Mouse (Mus musculus): ENCODE data around the gene Rpl36al.

Gene Rpl36al

DNA sequence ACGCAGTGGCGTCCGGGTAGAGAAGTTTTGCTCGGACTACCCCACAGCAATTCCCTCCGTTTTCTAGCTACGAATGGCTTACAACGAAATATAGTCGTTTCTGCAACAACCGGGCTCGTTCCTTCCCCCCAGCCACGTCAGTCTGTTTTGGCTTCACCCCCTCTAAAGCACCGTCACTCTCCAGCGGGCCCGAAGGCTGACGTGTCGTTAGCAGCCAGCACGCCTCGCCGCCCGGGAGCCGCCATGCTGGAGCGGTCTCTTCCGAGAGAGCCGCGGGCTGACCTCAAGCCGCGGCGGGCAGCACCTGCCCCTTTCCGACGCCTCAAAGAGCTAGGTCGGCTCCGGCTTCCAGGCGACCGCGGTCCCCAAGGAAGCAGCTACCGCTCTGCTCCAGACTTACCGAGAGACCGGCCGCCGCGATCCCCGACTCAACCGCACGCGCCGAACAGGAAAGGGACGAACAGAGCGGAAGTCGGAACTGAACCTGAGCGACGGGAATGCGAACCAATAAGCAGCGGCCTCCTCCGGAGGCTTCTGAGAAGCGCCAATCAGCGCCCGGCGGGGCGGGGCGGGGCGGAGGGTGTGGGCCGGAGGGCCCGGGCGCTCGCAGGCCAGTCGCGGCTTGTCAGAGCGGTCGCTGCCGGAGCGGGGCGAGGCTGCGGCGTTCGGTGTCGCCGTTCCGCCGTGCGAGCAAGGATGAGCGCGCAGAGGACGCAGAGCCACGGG, at the start of gene Rpl36al, which contains the start of gene Mgat2:
Rpl36al (minus strand) TSS at position 501 of the 726 bp plus-strand sequence.
Mgat2 (plus strand) TSS at position 575 of the 726 bp plus-strand sequence.
- DNase-seq (ENCODE audit: low read depth): peak; percentile 99

- peak; percentile 79 for DNase-seq (ENCODE audit: low read depth)
Observed at GRCm38 (mm10) chr12:69229251-69229650, 45.4 kb upstream of the Rpl36al start.

DNA sequence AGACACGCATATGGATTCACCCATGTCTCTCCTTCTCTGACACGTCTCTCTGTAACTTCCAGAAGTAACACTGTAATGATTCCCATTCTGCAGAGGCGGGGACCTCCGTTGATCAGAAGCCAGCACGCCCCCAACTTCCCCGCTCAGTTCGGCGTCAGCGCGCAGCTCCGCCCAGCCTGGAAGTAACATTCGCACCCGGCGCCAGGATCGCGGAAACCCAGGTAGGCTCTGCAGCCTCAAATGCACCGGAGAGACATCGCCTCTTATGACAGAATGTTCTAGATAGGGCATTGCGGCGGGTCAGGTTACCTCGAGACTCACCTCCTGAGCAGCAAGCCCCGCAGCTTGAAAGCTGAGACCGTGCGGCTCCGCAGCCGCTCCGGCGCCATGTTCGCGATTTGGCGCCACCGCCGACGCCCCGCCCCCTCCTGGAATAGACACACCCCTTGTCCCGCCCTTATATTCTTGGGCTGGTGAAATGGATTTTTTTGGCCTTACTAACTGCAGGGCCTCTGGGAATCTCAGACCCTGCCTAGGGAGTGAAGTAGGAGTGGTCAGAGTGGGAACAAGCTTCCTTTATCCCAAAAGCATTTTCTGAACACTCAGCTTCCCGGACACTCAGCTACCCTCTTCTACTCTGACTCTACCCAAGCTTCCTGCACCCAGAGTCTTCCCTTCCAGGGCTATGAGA, 44.0 kb upstream of the Rpl36al start, which contains the start of gene Pole2:
Pole2 (minus strand) TSS at position 420 of the 691 bp plus-strand sequence.
- DNase-seq (ENCODE audit: low read depth): peak; percentile 91

- no peak for DNase-seq (ENCODE audit: low read depth)
Observed at GRCm38 (mm10) chr12:69220613-69221277, 36.9 kb upstream of the Rpl36al start.

GRCm38 (mm10) chr12:69216587-69216986, 32.7 kb upstream of the Rpl36al start:
- DNase-seq (ENCODE audit: low read depth): no peak

GRCm38 (mm10) chr12:69215000-69215785, 31.3 kb upstream of the Rpl36al start:
- DNase-seq (ENCODE audit: low read depth): no peak

- DNase-seq (ENCODE audit: low read depth): no peak
Observed at GRCm38 (mm10) chr12:69214393-69214792, 30.5 kb upstream of the Rpl36al start.

- no peak for DNase-seq (ENCODE audit: low read depth)
Observed at GRCm38 (mm10) chr12:69213186-69213777, 29.4 kb upstream of the Rpl36al start.

DNA sequence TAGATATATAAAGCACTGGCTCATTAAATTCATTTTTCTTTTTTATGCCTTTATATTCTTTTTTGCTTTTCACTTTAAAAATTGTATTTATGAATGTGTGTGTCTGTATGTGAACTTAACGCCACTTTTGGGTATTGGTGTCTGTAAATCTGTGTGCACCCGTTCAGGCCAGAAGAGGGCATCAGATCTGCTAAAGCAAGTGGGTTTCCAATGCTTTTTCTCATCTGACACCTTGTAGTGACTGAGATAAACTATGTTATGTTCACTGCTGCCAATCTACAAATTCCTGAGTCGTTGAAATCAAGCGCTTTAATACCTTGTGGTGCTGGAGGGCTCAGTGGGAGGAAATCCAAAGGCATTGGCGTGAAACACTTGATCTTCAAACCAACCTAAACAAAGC, 27.2 kb upstream of the Rpl36al start:
- DNase-seq (ENCODE audit: low read depth): no peak

DNA sequence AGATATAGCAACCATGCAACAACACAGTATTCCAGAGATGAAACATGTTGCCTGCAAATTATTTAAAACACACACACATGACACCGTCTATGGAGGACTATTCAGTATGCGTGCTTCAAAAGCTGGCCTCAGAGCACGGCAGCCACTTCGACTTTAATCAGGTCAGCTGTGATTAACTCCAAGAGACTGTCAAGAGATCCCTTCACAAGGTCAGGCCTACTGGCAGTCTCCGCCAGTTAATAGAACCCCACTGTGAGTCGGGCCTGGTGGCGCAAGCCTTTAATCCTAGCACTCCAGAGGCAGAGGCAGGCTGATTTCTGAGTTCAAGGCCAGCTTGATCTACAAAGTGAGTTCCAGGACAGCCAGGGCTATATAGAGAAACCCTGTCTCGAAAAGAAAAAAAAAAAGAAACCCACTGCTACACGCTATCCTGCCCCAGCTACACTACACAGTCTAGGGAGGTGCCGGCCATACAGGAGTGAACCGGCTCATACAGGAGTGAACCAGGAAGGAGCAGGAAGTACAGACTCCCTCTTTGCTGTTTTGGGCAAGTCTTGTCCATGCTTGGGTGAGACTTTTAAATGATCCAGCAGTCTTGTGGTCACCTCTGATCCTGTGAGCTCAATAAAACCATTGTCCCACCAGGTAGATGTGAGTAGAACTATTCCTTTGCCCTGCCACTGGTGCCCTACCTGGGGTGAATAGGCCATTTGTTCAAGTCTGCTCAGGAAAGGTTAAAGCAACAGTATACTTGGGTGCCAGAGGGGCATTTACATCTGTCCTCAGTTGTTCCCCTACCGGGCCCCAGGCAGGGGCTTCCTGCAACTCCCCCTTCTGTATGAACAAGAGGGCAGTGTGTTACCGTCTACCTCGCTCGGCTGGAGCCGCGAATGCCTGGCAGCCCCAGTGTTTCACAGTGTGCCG, 26.4 kb upstream of the Rpl36al start:
- no peak for DNase-seq (ENCODE audit: low read depth)

GRCm38 (mm10) chr12:69208520-69208919, 24.6 kb upstream of the Rpl36al start:
- DNase-seq (ENCODE audit: low read depth): peak; percentile 44

- DNase-seq (ENCODE audit: low read depth): no peak
Observed at GRCm38 (mm10) chr12:69207926-69208325, 24.0 kb upstream of the Rpl36al start.

DNA sequence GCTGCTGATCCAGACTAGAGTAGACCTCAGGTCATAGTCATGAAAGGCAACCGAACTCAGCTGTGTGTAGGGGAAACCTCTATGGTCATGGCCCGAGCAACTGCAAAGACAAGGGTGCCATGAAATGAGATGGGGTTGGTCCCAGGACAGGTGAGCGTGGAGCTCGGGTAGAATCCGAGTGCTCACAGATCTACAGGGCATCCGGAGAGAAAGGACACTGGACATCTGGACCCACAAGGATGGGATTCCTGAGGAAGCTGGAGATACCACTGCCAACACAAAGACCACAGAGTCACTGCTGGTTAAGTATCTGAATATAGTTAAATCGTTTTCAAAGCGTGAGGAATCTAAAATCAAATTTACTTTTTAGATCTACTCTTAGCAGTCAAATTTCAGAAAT, 23.5 kb upstream of the Rpl36al start:
- DNase-seq (ENCODE audit: low read depth): no peak

GRCm38 (mm10) chr12:69204052-69204833, 20.4 kb upstream of the Rpl36al start, which contains the start of gene Gm49384:
Gene Gm49384, minus strand, starts transcription at chr12:69204267.
- peak; percentile 70 for DNase-seq (ENCODE audit: low read depth)

- DNase-seq (ENCODE audit: low read depth): no peak
Observed at GRCm38 (mm10) chr12:69198985-69199384, 15.1 kb upstream of the Rpl36al start.

DNA sequence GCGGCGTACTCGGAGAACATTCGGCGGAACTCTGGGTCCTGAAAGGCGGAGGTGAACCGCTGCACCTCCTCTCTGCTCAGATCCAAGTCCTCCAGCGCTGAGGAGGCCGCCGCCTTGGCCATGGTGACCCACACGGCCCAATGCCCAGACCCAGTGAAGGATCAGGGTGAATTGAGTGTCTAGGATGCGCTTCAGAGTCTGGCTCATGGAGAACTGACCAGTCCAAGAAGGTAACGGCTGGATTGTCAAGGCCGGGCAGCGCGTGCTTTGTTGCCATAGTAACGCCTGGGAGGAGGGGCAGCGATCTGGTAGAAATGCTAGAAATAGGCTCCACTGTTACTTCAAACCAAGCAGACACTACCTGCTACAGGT, 14.3 kb upstream of the Rpl36al start, which contains the start of gene Dnaaf2:
Dnaaf2 (minus strand) TSS at position 266 of the 372 bp plus-strand sequence.
- peak; percentile 77 for DNase-seq (ENCODE audit: low read depth)

GRCm38 (mm10) chr12:69197378-69198163, 13.7 kb upstream of the Rpl36al start:
- peak; percentile 77 for DNase-seq (ENCODE audit: low read depth)
